8 mouse cellular contexts compared by ENCODE assay signal in the genomic region with DNA sequence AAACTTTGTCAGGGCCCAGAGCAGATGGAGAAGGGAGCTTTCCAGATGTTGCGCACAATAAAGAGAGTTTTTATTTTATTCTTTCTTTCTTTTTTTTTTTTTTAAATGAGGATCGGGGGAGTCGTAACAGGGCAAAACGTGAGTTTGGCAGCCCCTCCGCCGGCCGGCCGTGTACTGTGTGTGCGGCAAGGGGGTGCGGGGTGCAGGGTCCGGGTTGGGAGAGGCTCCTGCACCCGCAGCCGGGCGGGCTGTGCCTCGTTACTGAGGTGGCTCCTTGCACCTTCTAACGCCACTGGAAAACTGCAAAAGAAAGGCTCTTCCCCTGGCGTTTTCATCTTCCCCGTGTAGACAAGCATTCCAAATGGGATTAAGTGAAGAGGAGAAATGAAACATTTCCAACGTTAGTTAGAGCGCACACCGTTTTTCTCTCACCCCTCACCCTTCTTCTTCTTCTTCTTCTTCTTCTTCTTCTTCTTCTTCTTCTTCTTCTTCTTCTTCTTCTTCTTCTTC. TPM values are rescaled to one million over a fixed set of nuclear protein-coding genes. Genes with fewer than 3 reads are reported as not detected.
DNase-seq lines count a peak whose midpoint lies in the region; ATAC-seq and TF ChIP-seq lines count a peak whose summit lies in the region.
"Had no signal": no experiment of that assay in that cellular context is flagged by ENCODE, and none has a peak within 500 bp of the region (broad histone marks: within the 10 kb centered on the region; RNA-seq: fewer than 3 reads in every experiment).

No protein-coding gene starts in this region.

- no peaks in the 10 kb centered on the region for H3K36me3 ChIP-seq in forebrain, embryonic 13.5 days (ENCODE audit: poor library complexity, severe bottlenecking)
- no peaks in the 10 kb centered on the region for H3K36me3 ChIP-seq in limb, embryonic 10.5 days
- H3K36me3 ChIP-seq in neural tube, embryonic 14.5 days (ENCODE audit: control insufficient read depth, insufficient read depth, low read length), result no peaks in the 10 kb centered on the region

- peak overlapping the region; percentile 61 for H3K4me2 ChIP-seq in forebrain, embryonic 13.5 days
- peak overlapping the region; percentile 48 for H3K4me2 ChIP-seq in neural tube, embryonic 14.5 days (ENCODE audit: low read depth, low read length)

- TF ChIP-seq POLR2A in cerebellum, adult 2 months (IDR thresholded peaks at IDR 0.05; ENCODE audit: borderline replicate concordance, insufficient read depth, low read length), result no peak

- peak overlapping the region; percentile 28 for H3K4me3 ChIP-seq in forebrain, embryonic 13.5 days
- H3K4me3 ChIP-seq in limb, embryonic 10.5 days, result peak overlapping the region; percentile 47
- H3K4me3 ChIP-seq in neural tube, embryonic 14.5 days (ENCODE audit: low read depth, low read length), result peak overlapping the region; percentile 17; the same call in 1 of the 2 replicates
- no peak overlapping the region for H3K4me3 ChIP-seq in cerebellum, adult 2 months (replicated peaks; ENCODE audit: insufficient read depth, low read depth, low read length)

- ATAC-seq in forebrain, embryonic 13.5 days, result no peak
- peak; percentile 26; the same call in 1 of the 2 replicates for ATAC-seq in neural tube, embryonic 14.5 days (ENCODE audit: low read depth)

- H3K4me1 ChIP-seq in forebrain, embryonic 13.5 days, result peaks cover 39% of the 10 kb centered on the region
- peaks cover 56% of the 10 kb centered on the region for H3K4me1 ChIP-seq in limb, embryonic 10.5 days
- H3K4me1 ChIP-seq in neural tube, embryonic 14.5 days (ENCODE audit: control insufficient read depth, insufficient read depth, low read length), result peaks cover 16% of the 10 kb centered on the region
- peaks cover 12% of the 10 kb centered on the region; the same call in 1 of the 2 replicates for H3K4me1 ChIP-seq in cerebellum, adult 2 months (ENCODE audit: control insufficient read depth, insufficient read depth, low read length)

- peak overlapping the region; percentile 54 for H3K9ac ChIP-seq in forebrain, embryonic 13.5 days
- 0 out of 2 replicates have a peak overlapping the region, but pooled peaks have one; percentile 7 for H3K9ac ChIP-seq in neural tube, embryonic 14.5 days (replicated peaks; ENCODE audit: low read depth, low read length)

- TF ChIP-seq CTCF in cerebellum, adult 2 months (IDR thresholded peaks at IDR 0.05; ENCODE audit: borderline replicate concordance, insufficient read depth, low read depth, low read length), result no peak

- peak; percentile 33 for DNase-seq in kidney, postnatal 10 days
- no peak for DNase-seq in kidney, adult 9 months
- DNase-seq in limb, embryonic 10.5 days (ENCODE audit: low spot score), result peak; percentile 53
- no peak for DNase-seq in urinary bladder, postnatal 4 days (ENCODE audit: low spot score in 2 of 2)
- DNase-seq in cerebellum, adult 2 months, result no peak

- H3K27me3 ChIP-seq in forebrain, embryonic 13.5 days, result peaks cover 20% of the 10 kb centered on the region
- no peaks in the 10 kb centered on the region for H3K27me3 ChIP-seq in limb, embryonic 10.5 days (ENCODE audit: low read depth, poor library complexity, severe bottlenecking)
- H3K27me3 ChIP-seq in neural tube, embryonic 14.5 days (ENCODE audit: control insufficient read depth, insufficient read depth, low read length), result no peaks in the 10 kb centered on the region
- no peaks in the 10 kb centered on the region; the same call in 1 of the 2 replicates for H3K27me3 ChIP-seq in cerebellum, adult 2 months (ENCODE audit: control insufficient read depth, insufficient read depth, low read length)

- no peaks in the 10 kb centered on the region for H3K9me3 ChIP-seq in forebrain, embryonic 13.5 days (replicated peaks)
- H3K9me3 ChIP-seq in limb, embryonic 10.5 days (replicated peaks), result no peaks in the 10 kb centered on the region
- no peaks in the 10 kb centered on the region for H3K9me3 ChIP-seq in neural tube, embryonic 14.5 days (ENCODE audit: control insufficient read depth, low read length)

- H3K27ac ChIP-seq in forebrain, embryonic 13.5 days, result peak overlapping the region; percentile 66
- H3K27ac ChIP-seq in limb, embryonic 10.5 days, result peak overlapping the region; percentile 89
- H3K27ac ChIP-seq in neural tube, embryonic 14.5 days (ENCODE audit: low read depth, low read length), result no peak overlapping the region
- no peak overlapping the region for H3K27ac ChIP-seq in cerebellum, adult 2 months (ENCODE audit: insufficient read depth, low read length)
- H3K27ac ChIP-seq: macrophage had no signal

- 3% methylated on average over 21 of the region's 21 CpGs for WGBS in forebrain, embryonic 13.5 days
- 2% methylated on average over 21 of the region's 21 CpGs for WGBS in limb, embryonic 10.5 days
- WGBS in neural tube, embryonic 14.5 days, result 4% methylated on average over 21 of the region's 21 CpGs
- 43% methylated on average over 21 of the region's 21 CpGs for WGBS in cerebellum, adult 2 months

RNA-seq across cellular contexts. Expression of a gene that starts 28.2 kb away (rescaled TPM):
- polyA plus RNA-seq in forebrain, embryonic 13.5 days (2015; fragmentation: Nextera tagmentation; extraction: Ambion mirVana), result 9.6 and 11.4 TPM in 2 replicates
- polyA plus RNA-seq in limb, embryonic 10.5 days (2016; fragmentation: Nextera tagmentation; extraction: Ambion mirVana), result 13.1 and 13.4 TPM in 2 replicates
- polyA plus RNA-seq in neural tube, embryonic 14.5 days (2014; fragmentation: Nextera tagmentation; extraction: Ambion mirVana), result 6.6 and 9.1 TPM in 2 replicates
- 17.0 and 17.5 TPM in 2 replicates for polyA plus RNA-seq in cerebellum, adult 2 months (2012; rRNA removed)
- polyA plus RNA-seq: macrophage had no signal

Comparison
In these comparisons a context has a peak if more than half of its experiments do, and no peak if none do; other contexts are left out.
1. DNase-seq: peak in kidney, postnatal 10 days (single experiment) and limb, embryonic 10.5 days (single experiment); none in kidney, adult 9 months (single experiment), urinary bladder, postnatal 4 days (0 of 2) and cerebellum, adult 2 months (0 of 2).
2. H3K27ac ChIP-seq: peak in forebrain, embryonic 13.5 days (single experiment) and limb, embryonic 10.5 days (single experiment); none in neural tube, embryonic 14.5 days (single experiment) and cerebellum, adult 2 months (single experiment).